Mouse (Mus musculus): ENCODE data around the gene Pde7b. TPM values are rescaled to one million over a fixed set of nuclear protein-coding genes. Genes with fewer than 3 reads are reported as not detected.

The Pde7b gene
- total and polyA plus RNA-seq, 3 experiments = not detected

GRCm38 (mm10) chr10:20380798-20381197, 344.1 kb downstream of the Pde7b start:
- Histone ChIP-seq H3K27ac (ENCODE audit: insufficient read depth, low read depth) (no peak overlapping the region), H3K9me3 (replicated peaks; ENCODE audit: low read length) (no peaks in the 10 kb centered on the region), H3K4me3 (replicated peaks in 1 of 3; ENCODE audit: low read depth in 2 of 3, low read length in 2 of 3, poor library complexity in 1 of 3) (no peak overlapping the region), H3K9ac (ENCODE audit: insufficient read depth, low read depth) (no peak overlapping the region), H3K79me2 (replicated peaks; ENCODE audit: control insufficient read depth, extremely low read depth, insufficient read depth, poor library complexity, severe bottlenecking) (no peaks in the 10 kb centered on the region), H3K36me3 (replicated peaks in 1 of 2; ENCODE audit: control insufficient read depth in 1 of 2, insufficient read depth in 1 of 2, low read length in 1 of 2) (no peaks in the 10 kb centered on the region), H3K4me2 (ENCODE audit: insufficient read depth, low read depth, poor library complexity, severe bottlenecking) (no peak overlapping the region), H3K27me3 (replicated peaks) (no peaks in the 10 kb centered on the region), H3K4me1 (ENCODE audit: control insufficient read depth in 1 of 2, insufficient read depth in 2 of 2) (peaks cover 3 to 6% of the 10 kb centered on the region in 2 experiments; a peak in 2 of 4 replicates)
- in situ Hi-C loops (cut with MboI; ENCODE audit: low pct_ligation_motif_present, low pct_unique_long_range_greater_than_20kb, low sequenced_read_pairs) = no loop called here
- no peak for DNase-seq (ENCODE audit: extremely low read depth)
- dilution Hi-C loops (cut with MboI; ENCODE audit: extremely low pct_ligation_motif_present, extremely low pct_unique_long_range_greater_than_20kb, low sequenced_read_pairs) = no loop called here
- no peak for TF ChIP-seq MAZ (IDR thresholded peaks at IDR 0.05; ENCODE audit: low read depth, low read length)
- no peak for TF ChIP-seq IRF4 (IDR thresholded peaks at IDR 0.05; ENCODE audit: low read depth, low read length)
- TF ChIP-seq JUN (IDR thresholded peaks at IDR 0.05; ENCODE audit: insufficient read depth, low read depth, low read length) = no peak
- TF ChIP-seq ZMIZ1 (IDR thresholded peaks at IDR 0.05; ENCODE audit: low read depth, low read length) = no peak
- TF ChIP-seq MEF2A (IDR thresholded peaks at IDR 0.05; ENCODE audit: borderline replicate concordance, low read depth, low read length) = no peak
- TF ChIP-seq MAX (IDR thresholded peaks at IDR 0.05; ENCODE audit: low read length) = no peak
- no peak for TF ChIP-seq KAT2A (IDR thresholded peaks at IDR 0.05; ENCODE audit: insufficient replicate concordance, low read length)
- TF ChIP-seq CHD2 (IDR thresholded peaks at IDR 0.05; ENCODE audit: low read length) = no peak
- TF ChIP-seq USF2 (conservative IDR thresholded peaks at IDR 0.05; ENCODE audit: low read depth, low read length) = no peak
- no peak for TF ChIP-seq SMC3 (IDR thresholded peaks at IDR 0.05; ENCODE audit: low read depth, low read length)
- TF ChIP-seq ELF1 (IDR thresholded peaks at IDR 0.05; ENCODE audit: low read depth, low read length) = no peak
- TF ChIP-seq USF1 (IDR thresholded peaks at IDR 0.05; ENCODE audit: low read depth, low read length) = no peak
- no peak for TF ChIP-seq JUND (conservative IDR thresholded peaks at IDR 0.05; ENCODE audit: low read depth, low read length)
- TF ChIP-seq RCOR1 (conservative IDR thresholded peaks at IDR 0.05; ENCODE audit: low read depth, low read length) = no peak
- TF ChIP-seq SIN3A (IDR thresholded peaks at IDR 0.05; ENCODE audit: low read length) = no peak
- TF ChIP-seq NRF1 (IDR thresholded peaks at IDR 0.05; ENCODE audit: low read depth, low read length) = no peak
- TF ChIP-seq ETS1 (conservative IDR thresholded peaks at IDR 0.05; ENCODE audit: low read depth, low read length) = no peak
- TF ChIP-seq MXI1 (IDR thresholded peaks at IDR 0.05; ENCODE audit: low read depth, low read length) = no peak
- TF ChIP-seq MYC (IDR thresholded peaks at IDR 0.05; ENCODE audit: low read depth, low read length) = no peak
- no peak for TF ChIP-seq NELFE (IDR thresholded peaks at IDR 0.05; ENCODE audit: low read depth, low read length)

- no peak for DNase-seq (ENCODE audit: extremely low read depth)
- H3K4me1 ChIP-seq (ENCODE audit: control insufficient read depth in 1 of 2, insufficient read depth in 2 of 2) = peaks cover 3 to 6% of the 10 kb centered on the region in 2 experiments; a peak in 2 of 4 replicates
- no peaks in the 10 kb centered on the region for H3K36me3 ChIP-seq (replicated peaks in 1 of 2; ENCODE audit: control insufficient read depth in 1 of 2, insufficient read depth in 1 of 2, low read length in 1 of 2)
- dilution Hi-C loops (cut with MboI; ENCODE audit: extremely low pct_ligation_motif_present, extremely low pct_unique_long_range_greater_than_20kb, low sequenced_read_pairs) (no loop called here), in situ Hi-C loops (cut with MboI; ENCODE audit: low pct_ligation_motif_present, low pct_unique_long_range_greater_than_20kb, low sequenced_read_pairs) (loop anchor here (10.0 kb wide), 1 partner anchor 556 kb away; no protein-coding TSS in a partner anchor)
- H3K79me2 ChIP-seq (replicated peaks; ENCODE audit: control insufficient read depth, extremely low read depth, insufficient read depth, poor library complexity, severe bottlenecking) = no peaks in the 10 kb centered on the region
- no peak overlapping the region for H3K9ac ChIP-seq (ENCODE audit: insufficient read depth, low read depth)
- no peaks in the 10 kb centered on the region for H3K9me3 ChIP-seq (replicated peaks; ENCODE audit: low read length)
- no peak overlapping the region for H3K27ac ChIP-seq (ENCODE audit: insufficient read depth, low read depth)
- no peak overlapping the region for H3K4me2 ChIP-seq (ENCODE audit: insufficient read depth, low read depth, poor library complexity, severe bottlenecking)
- H3K27me3 ChIP-seq (replicated peaks) = no peaks in the 10 kb centered on the region
- TF ChIP-seq RCOR1 (conservative IDR thresholded peaks at IDR 0.05; ENCODE audit: low read depth, low read length) (no peak), ZKSCAN1 (IDR thresholded peaks at IDR 0.05; ENCODE audit: borderline replicate concordance, low read depth, low read length) (no peak), JUND (conservative IDR thresholded peaks at IDR 0.05; ENCODE audit: low read depth, low read length) (no peak), MEF2A (IDR thresholded peaks at IDR 0.05; ENCODE audit: borderline replicate concordance, low read depth, low read length) (no peak), MYC (IDR thresholded peaks at IDR 0.05; ENCODE audit: low read depth, low read length) (no peak), POLR2AphosphoS2 (IDR thresholded peaks at IDR 0.05; ENCODE audit: low read depth, low read length) (no peak), NRF1 (IDR thresholded peaks at IDR 0.05; ENCODE audit: low read depth, low read length) (no peak), UBTF (IDR thresholded peaks at IDR 0.05; ENCODE audit: low read depth, low read length) (no peak), PAX5 (IDR thresholded peaks at IDR 0.05; ENCODE audit: low read length) (no peak), CHD2 (IDR thresholded peaks at IDR 0.05; ENCODE audit: low read length) (no peak), ZNF384 (IDR thresholded peaks at IDR 0.05; ENCODE audit: low read depth, low read length) (no peak)
- H3K4me3 ChIP-seq (replicated peaks in 1 of 3; ENCODE audit: low read depth in 2 of 3, low read length in 2 of 3, poor library complexity in 1 of 3) = no peak overlapping the region
Observed at GRCm38 (mm10) chr10:20379071-20379735, 345.7 kb downstream of the Pde7b start.

All from CH12.LX (cell line).